Mouse (Mus musculus): ENCODE measurements around the gene Itga1. TPM values are rescaled to one million over a fixed set of nuclear protein-coding genes. Genes with fewer than 3 reads are reported as not detected.

Gene Itga1
- polyA plus RNA-seq, 1 experiment: 4.5 TPM

- Histone ChIP-seq H3K27ac (ENCODE audit: insufficient read depth, low read length) (no peak overlapping the region), H3K36me3 (ENCODE audit: control insufficient read depth, insufficient read depth, low read length) (no peaks in the 10 kb centered on the region), H3K27me3 (ENCODE audit: control insufficient read depth, insufficient read depth, low read length) (no peaks in the 10 kb centered on the region), H3K4me3 (ENCODE audit: extremely low read depth, insufficient read depth, insufficient read length) (no peak overlapping the region), H3K4me1 (ENCODE audit: control insufficient read depth, insufficient read depth, insufficient read length) (no peaks in the 10 kb centered on the region)
- WGBS: 81% methylated on average over 5 of the region's 5 CpGs
- no peak for DNase-seq (ENCODE audit: low read depth in 1 of 2, low spot score in 2 of 2)
- no peak for TF ChIP-seq POLR2A (IDR thresholded peaks at IDR 0.05; ENCODE audit: low read depth, low read length)
- no peak for TF ChIP-seq CTCF (IDR thresholded peaks at IDR 0.05; ENCODE audit: extremely low read depth, insufficient read depth, insufficient read length, insufficient replicate concordance)
Observed at GRCm38 (mm10) chr13:115132435-115132834, 30.7 kb upstream of the Itga1 start.

- H3K36me3 ChIP-seq (ENCODE audit: control insufficient read depth, insufficient read depth, low read length): no peaks in the 10 kb centered on the region
- WGBS: 8% methylated on average over 3 of the region's 3 CpGs
- H3K27me3 ChIP-seq (ENCODE audit: control insufficient read depth, insufficient read depth, low read length): no peaks in the 10 kb centered on the region
- no peak overlapping the region for H3K4me3 ChIP-seq (ENCODE audit: extremely low read depth, insufficient read depth, insufficient read length)
- H3K4me1 ChIP-seq (ENCODE audit: control insufficient read depth, insufficient read depth, insufficient read length): no peaks in the 10 kb centered on the region
- H3K27ac ChIP-seq (ENCODE audit: insufficient read depth, low read length): no peak overlapping the region
- DNase-seq (ENCODE audit: low read depth in 1 of 2, low spot score in 2 of 2): no peak
- no peak for TF ChIP-seq POLR2A (IDR thresholded peaks at IDR 0.05; ENCODE audit: low read depth, low read length)
- no peak for TF ChIP-seq CTCF (IDR thresholded peaks at IDR 0.05; ENCODE audit: extremely low read depth, insufficient read depth, insufficient read length, insufficient replicate concordance)
Observed at GRCm38 (mm10) chr13:115131381-115131780, 29.6 kb upstream of the Itga1 start.

GRCm38 (mm10) chr13:115130035-115130434 is 28.3 kb upstream of the Itga1 start:
- Histone ChIP-seq H3K36me3 (ENCODE audit: control insufficient read depth, insufficient read depth, low read length) (no peaks in the 10 kb centered on the region), H3K27me3 (ENCODE audit: control insufficient read depth, insufficient read depth, low read length) (no peaks in the 10 kb centered on the region), H3K27ac (ENCODE audit: insufficient read depth, low read length) (no peak overlapping the region), H3K4me3 (ENCODE audit: extremely low read depth, insufficient read depth, insufficient read length) (no peak overlapping the region), H3K4me1 (ENCODE audit: control insufficient read depth, insufficient read depth, insufficient read length) (no peaks in the 10 kb centered on the region)
- no peak for DNase-seq (ENCODE audit: low read depth in 1 of 2, low spot score in 2 of 2)
- WGBS: 37% methylated on average over 2 of the region's 2 CpGs
- TF ChIP-seq POLR2A (IDR thresholded peaks at IDR 0.05; ENCODE audit: low read depth, low read length) (no peak), CTCF (IDR thresholded peaks at IDR 0.05; ENCODE audit: extremely low read depth, insufficient read depth, insufficient read length, insufficient replicate concordance) (no peak)

GRCm38 (mm10) chr13:115127826-115128225 is 26.1 kb upstream of the Itga1 start:
- H3K27ac ChIP-seq (ENCODE audit: insufficient read depth, low read length): no peak overlapping the region
- no peak for TF ChIP-seq POLR2A (IDR thresholded peaks at IDR 0.05; ENCODE audit: low read depth, low read length)
- no peak for TF ChIP-seq CTCF (IDR thresholded peaks at IDR 0.05; ENCODE audit: extremely low read depth, insufficient read depth, insufficient read length, insufficient replicate concordance)
- DNase-seq (ENCODE audit: low read depth in 1 of 2, low spot score in 2 of 2): no peak

GRCm38 (mm10) chr13:115126534-115126933 is 24.8 kb upstream of the Itga1 start:
- Histone ChIP-seq H3K4me3 (ENCODE audit: extremely low read depth, insufficient read depth, insufficient read length) (no peak overlapping the region), H3K27me3 (ENCODE audit: control insufficient read depth, insufficient read depth, low read length) (no peaks in the 10 kb centered on the region), H3K4me1 (ENCODE audit: control insufficient read depth, insufficient read depth, insufficient read length) (no peaks in the 10 kb centered on the region), H3K27ac (ENCODE audit: insufficient read depth, low read length) (no peak overlapping the region), H3K36me3 (ENCODE audit: control insufficient read depth, insufficient read depth, low read length) (no peaks in the 10 kb centered on the region)
- TF ChIP-seq CTCF (IDR thresholded peaks at IDR 0.05; ENCODE audit: extremely low read depth, insufficient read depth, insufficient read length, insufficient replicate concordance) (no peak), POLR2A (IDR thresholded peaks at IDR 0.05; ENCODE audit: low read depth, low read length) (no peak)
- 92% methylated on average over 2 of the region's 2 CpGs for WGBS
- no peak for DNase-seq (ENCODE audit: low read depth in 1 of 2, low spot score in 2 of 2)

More at GRCm38 (mm10) chr13:115127826-115128225, 26.1 kb upstream of the Itga1 start:
- no peak overlapping the region for H3K4me3 ChIP-seq (ENCODE audit: extremely low read depth, insufficient read depth, insufficient read length)
- no peaks in the 10 kb centered on the region for H3K36me3 ChIP-seq (ENCODE audit: control insufficient read depth, insufficient read depth, low read length)
- WGBS: 85% methylated on average over 1 of the region's 1 CpGs
- H3K4me1 ChIP-seq (ENCODE audit: control insufficient read depth, insufficient read depth, insufficient read length): no peaks in the 10 kb centered on the region
- no peaks in the 10 kb centered on the region for H3K27me3 ChIP-seq (ENCODE audit: control insufficient read depth, insufficient read depth, low read length)

GRCm38 (mm10) chr13:115125130-115125529 is 23.4 kb upstream of the Itga1 start:
- no peak for DNase-seq (ENCODE audit: low read depth in 1 of 2, low spot score in 2 of 2)
- no peaks in the 10 kb centered on the region for H3K27me3 ChIP-seq (ENCODE audit: control insufficient read depth, insufficient read depth, low read length)
- no peak overlapping the region for H3K27ac ChIP-seq (ENCODE audit: insufficient read depth, low read length)
- no peaks in the 10 kb centered on the region for H3K4me1 ChIP-seq (ENCODE audit: control insufficient read depth, insufficient read depth, insufficient read length)
- H3K36me3 ChIP-seq (ENCODE audit: control insufficient read depth, insufficient read depth, low read length): no peaks in the 10 kb centered on the region
- WGBS: 85% methylated on average over 4 of the region's 4 CpGs
- TF ChIP-seq CTCF (IDR thresholded peaks at IDR 0.05; ENCODE audit: extremely low read depth, insufficient read depth, insufficient read length, insufficient replicate concordance) (no peak), POLR2A (IDR thresholded peaks at IDR 0.05; ENCODE audit: low read depth, low read length) (no peak)
- no peak overlapping the region for H3K4me3 ChIP-seq (ENCODE audit: extremely low read depth, insufficient read depth, insufficient read length)

- Histone ChIP-seq H3K4me1 (ENCODE audit: control insufficient read depth, insufficient read depth, insufficient read length) (no peaks in the 10 kb centered on the region), H3K27ac (ENCODE audit: insufficient read depth, low read length) (no peak overlapping the region), H3K4me3 (ENCODE audit: extremely low read depth, insufficient read depth, insufficient read length) (no peak overlapping the region), H3K27me3 (ENCODE audit: control insufficient read depth, insufficient read depth, low read length) (no peaks in the 10 kb centered on the region), H3K36me3 (ENCODE audit: control insufficient read depth, insufficient read depth, low read length) (no peaks in the 10 kb centered on the region)
- 44% methylated on average over 1 of the region's 1 CpGs for WGBS
- TF ChIP-seq POLR2A (IDR thresholded peaks at IDR 0.05; ENCODE audit: low read depth, low read length) (no peak), CTCF (IDR thresholded peaks at IDR 0.05; ENCODE audit: extremely low read depth, insufficient read depth, insufficient read length, insufficient replicate concordance) (no peak)
- DNase-seq (ENCODE audit: low read depth in 1 of 2, low spot score in 2 of 2): no peak
Observed at GRCm38 (mm10) chr13:115124521-115124920, 22.8 kb upstream of the Itga1 start.

All from spleen, adult 2 months (tissue).